Mouse (Mus musculus) lung, adult 2 months (tissue): ENCODE results near the gene Psmd7. TPM values are rescaled to one million over a fixed set of nuclear protein-coding genes. Genes with fewer than 3 reads are reported as not detected.

ENCODE experiments used
- DNase-seq: peaks from one replicate; pipeline ENCODE4 v3.0.0; 2022
- H3K4me1 ChIP-seq: fragments of 200-500 bp; 2 replicates; pipeline ENCODE4 v1.6.1; 2011; ENCODE audit warnings: low read length; ENCODE audit not compliant: control insufficient read depth, insufficient read depth
- H3K4me3 ChIP-seq: fragments of 200-500 bp; replicated peaks from 2 replicates; pipeline ENCODE3; 2011; ENCODE audit warnings: low read depth, mild to moderate bottlenecking, control low read depth, low read length; ENCODE audit errors: extremely low read depth
- CTCF ChIP-seq: fragments of 200-500 bp; IDR thresholded peaks from 2 replicates; pipeline ENCODE4 v1.5.1; 2011; ENCODE audit warnings: mild to moderate bottlenecking, low read length, control low read depth; ENCODE audit not compliant: insufficient read depth
- POLR2A ChIP-seq: fragments of 200-500 bp; IDR thresholded peaks from 2 replicates; pipeline ENCODE4 v1.6.1; 2011; ENCODE audit warnings: low read depth, mild to moderate bottlenecking, control low read depth, low read length, borderline replicate concordance; ENCODE audit errors: extremely low read depth
- WGBS: fragments of 180-500 bp; shearing (Covaris S2); methylation state at CpG from one replicate; pipeline ENCODE4 v1.1.7; 2018; 5-methylcytosine and 5-hydroxymethylcytosine counted together
- polyA plus RNA-seq: library from polyadenylated mRNA; depleted of rRNA; stranded (reverse); fragments of >200 nt; gene quantifications from 2 replicates; pipeline ENCODE4 v1.2.3, GENCODE M21; 2012; rRNA removed

The Psmd7 gene
- polyA plus RNA-seq, 1 experiment = 52.2 TPM

DNA sequence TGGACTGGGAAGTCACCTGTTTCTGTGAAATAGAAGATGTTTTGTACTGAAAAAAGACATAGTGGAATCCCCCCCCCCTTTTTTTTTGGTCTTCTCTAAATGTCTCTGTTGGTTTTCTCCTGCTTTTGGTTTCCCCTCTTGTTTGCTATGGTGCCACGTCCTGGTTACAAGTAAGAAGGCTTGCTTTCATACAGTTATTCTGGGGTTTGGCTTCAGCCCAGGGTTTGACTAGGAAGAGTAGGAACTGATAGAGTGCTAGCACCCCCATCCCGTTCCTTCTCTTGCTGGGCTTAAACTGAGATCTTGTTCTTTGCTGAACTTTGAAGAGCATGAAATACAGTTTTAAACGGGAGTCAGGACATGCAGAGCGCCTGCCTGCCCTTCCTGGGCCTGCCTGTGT, 46.9 kb downstream of the Psmd7 start:
- 70% methylated on average over 4 of the region's 4 CpGs for WGBS
- DNase-seq = no peak
- no peaks in the 10 kb centered on the region for H3K4me1 ChIP-seq
- no peak for TF ChIP-seq POLR2A
- TF ChIP-seq CTCF = no peak
- no peak overlapping the region for H3K4me3 ChIP-seq

GRCm38 (mm10) chr8:107540623-107541022, 47.6 kb downstream of the Psmd7 start:
- WGBS = 76% methylated on average over 12 of the region's 12 CpGs
- Histone ChIP-seq H3K4me1 (no peaks in the 10 kb centered on the region), H3K4me3 (no peak overlapping the region)

GRCm38 (mm10) chr8:107537472-107537871, 50.8 kb downstream of the Psmd7 start:
- WGBS = 70% methylated on average over 4 of the region's 4 CpGs
- Histone ChIP-seq H3K4me1 (no peaks in the 10 kb centered on the region), H3K4me3 (no peak overlapping the region)
- DNase-seq = no peak
- TF ChIP-seq CTCF (no peak), POLR2A (no peak)

More at GRCm38 (mm10) chr8:107540623-107541022, 47.6 kb downstream of the Psmd7 start:
- DNase-seq = no peak
- TF ChIP-seq POLR2A = no peak

Other genes with a start within 250 kb of the Psmd7 start
- 4.0 and 12.8 TPM in 2 replicates for gene Nqo1, start 185.3 kb downstream of the Psmd7 start, polyA plus RNA-seq
- 18.5 and 21.3 TPM in 2 replicates for gene Nob1, start 163.4 kb downstream of the Psmd7 start, polyA plus RNA-seq
- 41.0 and 62.7 TPM in 2 replicates for gene Wwp2, start 152.1 kb downstream of the Psmd7 start, polyA plus RNA-seq